Mouse (Mus musculus): ENCODE measurements around the gene Zfp609.

Zfp609 gene

DNA sequence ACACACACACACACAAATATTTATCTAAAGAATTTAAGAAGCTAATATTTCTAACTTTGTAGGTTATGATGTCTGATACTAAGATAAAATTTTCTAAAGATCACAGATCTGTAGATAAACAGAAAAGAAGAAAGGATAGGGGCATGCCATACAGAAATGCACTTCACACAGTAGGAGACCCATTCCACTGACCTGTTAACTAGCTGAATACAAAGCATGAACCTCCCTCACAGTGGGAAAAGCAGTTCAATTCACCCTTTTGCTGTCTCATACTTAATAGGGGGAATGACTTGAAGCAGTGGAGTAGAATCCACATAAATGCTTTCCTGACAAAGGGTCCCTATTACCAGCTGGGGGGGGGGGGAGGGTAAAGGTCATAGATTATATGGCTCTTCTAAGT lies 6.3 kb upstream of the Zfp609 start:
- H3K9me3 ChIP-seq (ENCODE audit: low read length) = no peaks in the 10 kb centered on the region

GRCm38 (mm10) chr9:65833230-65833629 lies 5.9 kb upstream of the Zfp609 start:
- Histone ChIP-seq H3K4me3 (replicated peaks; ENCODE audit: low read length) (no peak overlapping the region), H3K27me3 (ENCODE audit: insufficient read depth, low read length) (peaks cover 6% of the 10 kb centered on the region), H3K36me3 (ENCODE audit: insufficient read depth, low read length) (peaks cover 17% of the 10 kb centered on the region), H3K4me1 (replicated peaks; ENCODE audit: low read depth, low read length) (peaks cover 41% of the 10 kb centered on the region), H3K9me3 (ENCODE audit: low read length) (no peaks in the 10 kb centered on the region)
- TF ChIP-seq CTCF (conservative IDR thresholded peaks at IDR 0.05; ENCODE audit: low read length) = no peak
- no peak for TF ChIP-seq POU5F1 (IDR thresholded peaks at IDR 0.05; ENCODE audit: borderline replicate concordance, low read length)
- no peak for TF ChIP-seq NANOG (IDR thresholded peaks at IDR 0.05; ENCODE audit: borderline replicate concordance, low read length)

More for the DNA sequence above, 6.3 kb upstream of the Zfp609 start:
- no peak overlapping the region for H3K4me3 ChIP-seq (replicated peaks; ENCODE audit: low read length)
- peaks cover 20% of the 10 kb centered on the region for H3K36me3 ChIP-seq (ENCODE audit: insufficient read depth, low read length)
- H3K27me3 ChIP-seq (ENCODE audit: insufficient read depth, low read length) = peaks cover 1% of the 10 kb centered on the region
- H3K4me1 ChIP-seq (replicated peaks; ENCODE audit: low read depth, low read length) = peaks cover 36% of the 10 kb centered on the region
- TF ChIP-seq NANOG (IDR thresholded peaks at IDR 0.05; ENCODE audit: borderline replicate concordance, low read length) = 0 out of 2 replicates have a peak, but pooled peaks have one; percentile 15
- no peak for TF ChIP-seq CTCF (conservative IDR thresholded peaks at IDR 0.05; ENCODE audit: low read length)

DNA sequence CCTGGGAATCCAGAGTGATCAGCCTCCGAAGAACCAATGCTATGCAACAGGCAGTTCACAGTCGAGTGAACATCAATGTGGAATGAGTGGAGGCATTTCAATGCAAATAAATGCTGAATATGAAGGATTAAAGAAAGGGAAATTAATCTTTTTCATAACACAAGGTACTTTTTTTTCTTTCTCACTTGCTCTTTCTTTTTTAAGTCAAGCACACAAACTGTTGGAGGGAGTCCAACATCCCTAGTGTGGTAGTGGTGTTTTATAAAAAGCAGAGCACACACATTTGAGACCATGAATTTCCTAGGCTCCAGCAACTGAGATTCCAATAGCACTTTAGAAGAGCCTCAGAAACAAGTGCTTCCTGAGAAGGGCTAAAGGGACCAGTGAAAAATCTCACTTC lies 4.7 kb upstream of the Zfp609 start:
- H3K27me3 ChIP-seq (ENCODE audit: insufficient read depth, low read length) = peaks cover 8% of the 10 kb centered on the region
- peaks cover 12% of the 10 kb centered on the region; the same call in 1 of the 2 replicates for H3K36me3 ChIP-seq (ENCODE audit: insufficient read depth, low read length)
- no peak overlapping the region for H3K4me3 ChIP-seq (replicated peaks; ENCODE audit: low read length)
- peaks cover 43% of the 10 kb centered on the region for H3K4me1 ChIP-seq (replicated peaks; ENCODE audit: low read depth, low read length)
- no peaks in the 10 kb centered on the region for H3K9me3 ChIP-seq (ENCODE audit: low read length)
- TF ChIP-seq POU5F1 (IDR thresholded peaks at IDR 0.05; ENCODE audit: borderline replicate concordance, low read length) (no peak), CTCF (conservative IDR thresholded peaks at IDR 0.05; ENCODE audit: low read length) (no peak), NANOG (IDR thresholded peaks at IDR 0.05; ENCODE audit: borderline replicate concordance, low read length) (no peak)

DNA sequence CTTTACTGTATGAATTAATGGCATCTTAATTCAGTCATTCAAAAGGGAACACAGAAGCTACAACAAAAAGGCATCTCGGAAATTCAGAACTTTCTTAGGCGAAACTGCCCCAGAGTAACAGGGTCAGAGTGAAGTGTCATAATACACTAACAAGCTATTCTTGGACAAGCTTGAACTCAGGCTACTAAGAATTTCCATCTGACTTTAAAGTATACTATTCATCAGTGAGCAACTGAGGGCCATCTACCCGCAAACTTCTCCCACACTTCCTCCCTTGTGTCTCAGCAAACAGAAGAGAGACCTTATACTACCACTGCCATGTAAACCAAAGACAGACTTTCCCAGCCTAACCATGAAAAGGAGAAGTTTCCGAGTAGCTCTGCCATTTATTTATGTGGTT lies 3.8 kb upstream of the Zfp609 start:
- no peak for TF ChIP-seq CTCF (conservative IDR thresholded peaks at IDR 0.05; ENCODE audit: low read length)
- no peak for TF ChIP-seq NANOG (IDR thresholded peaks at IDR 0.05; ENCODE audit: borderline replicate concordance, low read length)
- TF ChIP-seq POU5F1 (IDR thresholded peaks at IDR 0.05; ENCODE audit: borderline replicate concordance, low read length) = no peak
- no peaks in the 10 kb centered on the region for H3K9me3 ChIP-seq (ENCODE audit: low read length)
- peaks cover 8% of the 10 kb centered on the region; the same call in 1 of the 2 replicates for H3K36me3 ChIP-seq (ENCODE audit: insufficient read depth, low read length)
- peaks cover 48% of the 10 kb centered on the region for H3K4me1 ChIP-seq (replicated peaks; ENCODE audit: low read depth, low read length)
- no peak overlapping the region for H3K4me3 ChIP-seq (replicated peaks; ENCODE audit: low read length)
- peaks cover 8% of the 10 kb centered on the region for H3K27me3 ChIP-seq (ENCODE audit: insufficient read depth, low read length)

- H3K9me3 ChIP-seq (ENCODE audit: low read length) = no peaks in the 10 kb centered on the region
- peaks cover 57% of the 10 kb centered on the region for H3K4me1 ChIP-seq (replicated peaks; ENCODE audit: low read depth, low read length)
- TF ChIP-seq NANOG (IDR thresholded peaks at IDR 0.05; ENCODE audit: borderline replicate concordance, low read length) = no peak
- TF ChIP-seq POU5F1 (IDR thresholded peaks at IDR 0.05; ENCODE audit: borderline replicate concordance, low read length) = no peak
- TF ChIP-seq CTCF (conservative IDR thresholded peaks at IDR 0.05; ENCODE audit: low read length) = no peak
- peaks cover 8% of the 10 kb centered on the region; the same call in 1 of the 2 replicates for H3K36me3 ChIP-seq (ENCODE audit: insufficient read depth, low read length)
- no peak overlapping the region for H3K4me3 ChIP-seq (replicated peaks; ENCODE audit: low read length)
- peaks cover 8% of the 10 kb centered on the region for H3K27me3 ChIP-seq (ENCODE audit: insufficient read depth, low read length)
These were observed 2.9 kb upstream of the Zfp609 start for GRCm38 (mm10) chr9:65830255-65830654.

DNA sequence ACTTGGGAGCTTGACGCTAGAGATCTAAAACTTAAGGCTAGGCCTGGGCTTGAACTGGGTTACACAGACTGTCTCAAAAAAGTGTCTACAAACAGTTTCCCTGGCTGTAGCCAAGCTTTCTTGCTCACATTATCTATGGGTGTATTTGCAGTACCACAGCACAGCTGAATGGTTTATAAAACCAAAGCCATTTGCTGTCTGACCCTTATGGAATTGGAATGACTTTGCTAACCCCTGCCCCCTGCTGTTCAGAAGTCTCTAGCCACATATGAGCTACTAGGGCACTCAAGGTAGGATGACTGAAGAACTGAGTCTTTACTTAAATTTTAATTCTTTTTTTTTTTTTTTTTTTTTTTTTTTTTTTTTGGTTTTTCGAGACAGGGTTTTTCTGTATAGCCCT lies 2.0 kb upstream of the Zfp609 start:
- Histone ChIP-seq H3K4me3 (replicated peaks; ENCODE audit: low read length) (no peak overlapping the region), H3K27me3 (ENCODE audit: insufficient read depth, low read length) (peaks cover 8% of the 10 kb centered on the region), H3K36me3 (ENCODE audit: insufficient read depth, low read length) (peaks cover 3% of the 10 kb centered on the region; the same call in 1 of the 2 replicates), H3K4me1 (replicated peaks; ENCODE audit: low read depth, low read length) (peaks cover 58% of the 10 kb centered on the region), H3K9me3 (ENCODE audit: low read length) (no peaks in the 10 kb centered on the region)
- TF ChIP-seq POU5F1 (IDR thresholded peaks at IDR 0.05; ENCODE audit: borderline replicate concordance, low read length) (no peak), NANOG (IDR thresholded peaks at IDR 0.05; ENCODE audit: borderline replicate concordance, low read length) (no peak), CTCF (conservative IDR thresholded peaks at IDR 0.05; ENCODE audit: low read length) (no peak)

GRCm38 (mm10) chr9:65828511-65828910 lies 1.1 kb upstream of the Zfp609 start:
- TF ChIP-seq POU5F1 (IDR thresholded peaks at IDR 0.05; ENCODE audit: borderline replicate concordance, low read length) = no peak
- H3K4me3 ChIP-seq (replicated peaks; ENCODE audit: low read length) = peak overlapping the region; percentile 88
- peaks cover 3% of the 10 kb centered on the region; the same call in 1 of the 2 replicates for H3K36me3 ChIP-seq (ENCODE audit: insufficient read depth, low read length)

DNA sequence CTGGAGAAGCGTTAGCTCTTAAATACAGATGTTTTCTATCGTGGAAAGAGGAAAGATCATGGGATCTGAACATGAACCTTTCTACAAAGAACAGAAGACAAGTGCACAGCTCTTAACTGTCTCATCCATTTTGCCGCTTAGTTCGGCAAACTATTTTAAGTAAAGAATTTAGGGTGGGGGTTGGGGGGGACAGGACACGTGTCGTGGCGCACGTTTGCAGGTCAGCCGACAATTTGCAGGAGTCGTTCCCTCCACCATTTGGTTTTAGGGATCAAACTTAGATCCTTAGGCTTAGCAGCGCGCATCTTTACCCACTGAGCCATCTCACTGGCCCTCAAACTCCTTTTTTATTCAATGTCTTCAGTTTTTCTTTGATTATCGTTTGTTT lies 646 bp upstream of the Zfp609 start:
- H3K36me3 ChIP-seq (ENCODE audit: insufficient read depth, low read length) = peaks cover 3% of the 10 kb centered on the region; the same call in 1 of the 2 replicates
- TF ChIP-seq NANOG (IDR thresholded peaks at IDR 0.05; ENCODE audit: borderline replicate concordance, low read length) (no peak), CTCF (conservative IDR thresholded peaks at IDR 0.05; ENCODE audit: low read length) (no peak), POU5F1 (IDR thresholded peaks at IDR 0.05; ENCODE audit: borderline replicate concordance, low read length) (no peak)
- no peaks in the 10 kb centered on the region for H3K9me3 ChIP-seq (ENCODE audit: low read length)
- peaks cover 61% of the 10 kb centered on the region for H3K4me1 ChIP-seq (replicated peaks; ENCODE audit: low read depth, low read length)
- H3K27me3 ChIP-seq (ENCODE audit: insufficient read depth, low read length) = peaks cover 8% of the 10 kb centered on the region
- peak overlapping the region; percentile 88 for H3K4me3 ChIP-seq (replicated peaks; ENCODE audit: low read length)

More at GRCm38 (mm10) chr9:65828511-65828910, 1.1 kb upstream of the Zfp609 start:
- Histone ChIP-seq H3K27me3 (ENCODE audit: insufficient read depth, low read length) (peaks cover 8% of the 10 kb centered on the region), H3K9me3 (ENCODE audit: low read length) (no peaks in the 10 kb centered on the region), H3K4me1 (replicated peaks; ENCODE audit: low read depth, low read length) (peaks cover 61% of the 10 kb centered on the region)
